Mouse (Mus musculus) forebrain, embryonic 15.5 days (tissue): ENCODE measurements around the gene Ppm1m. TPM values are rescaled to one million over a fixed set of nuclear protein-coding genes. Genes with fewer than 3 reads are reported as not detected.

Source experiments
- ATAC-seq: fragments of 200-750 bp; cut with Nextera tagmentation; replicated peaks from 2 replicates; pipeline ENCODE4 v1.8.0; 2017; ENCODE audit warnings: mild to moderate bottlenecking, moderate TSS enrichment, moderate library complexity
- H3K27ac ChIP-seq: fragments of 300-500 bp; sonication (generic); replicated peaks from 2 replicates; pipeline ENCODE4 v1.5.1; 2015; ENCODE audit warnings: mild to moderate bottlenecking, inconsistent platforms
- H3K27me3 ChIP-seq: fragments of 300-500 bp; sonication (generic); 2 replicates; pipeline ENCODE4 v1.6.1; 2015; ENCODE audit warnings: inconsistent platforms
- H3K36me3 ChIP-seq: fragments of 300-500 bp; sonication (generic); 2 replicates; pipeline ENCODE4 v1.6.1; 2015; ENCODE audit warnings: mild to moderate bottlenecking, inconsistent platforms
- H3K4me1 ChIP-seq: fragments of 300-500 bp; sonication (generic); 2 replicates; pipeline ENCODE4 v1.6.1; 2015; ENCODE audit warnings: inconsistent platforms
- H3K4me2 ChIP-seq: fragments of 300-500 bp; sonication (generic); replicated peaks from 2 replicates; pipeline ENCODE4 v1.6.1; 2015; ENCODE audit warnings: mild to moderate bottlenecking, inconsistent platforms
- H3K4me3 ChIP-seq: fragments of 300-500 bp; sonication (generic); 2 replicates; pipeline ENCODE4 v1.5.1; 2015; ENCODE audit warnings: mild to moderate bottlenecking, inconsistent platforms
- H3K9ac ChIP-seq: fragments of 300-500 bp; sonication (generic); replicated peaks from 2 replicates; pipeline ENCODE4 v1.6.1; 2015; ENCODE audit warnings: mild to moderate bottlenecking, inconsistent platforms
- H3K9me3 ChIP-seq: fragments of 300-500 bp; sonication (generic); 2 replicates; pipeline ENCODE4 v1.6.1; 2016; ENCODE audit warnings: inconsistent platforms
- WGBS: fragments of 180-500 bp; shearing (Covaris S2); methylation state at CpG from one replicate; pipeline ENCODE4 v1.1.7; 2015; ENCODE audit warnings: mixed read lengths; 5-methylcytosine and 5-hydroxymethylcytosine counted together
- polyA plus RNA-seq: library from polyadenylated mRNA; unstranded; fragments of >200 nt; fragmentation: Nextera tagmentation; extraction: Ambion mirVana; gene quantifications from 2 replicates; pipeline ENCODE4 v1.2.1, GENCODE M21; 2015

Ppm1m gene
- polyA plus RNA-seq, result 15.4 and 15.8 TPM in 2 replicates

DNA sequence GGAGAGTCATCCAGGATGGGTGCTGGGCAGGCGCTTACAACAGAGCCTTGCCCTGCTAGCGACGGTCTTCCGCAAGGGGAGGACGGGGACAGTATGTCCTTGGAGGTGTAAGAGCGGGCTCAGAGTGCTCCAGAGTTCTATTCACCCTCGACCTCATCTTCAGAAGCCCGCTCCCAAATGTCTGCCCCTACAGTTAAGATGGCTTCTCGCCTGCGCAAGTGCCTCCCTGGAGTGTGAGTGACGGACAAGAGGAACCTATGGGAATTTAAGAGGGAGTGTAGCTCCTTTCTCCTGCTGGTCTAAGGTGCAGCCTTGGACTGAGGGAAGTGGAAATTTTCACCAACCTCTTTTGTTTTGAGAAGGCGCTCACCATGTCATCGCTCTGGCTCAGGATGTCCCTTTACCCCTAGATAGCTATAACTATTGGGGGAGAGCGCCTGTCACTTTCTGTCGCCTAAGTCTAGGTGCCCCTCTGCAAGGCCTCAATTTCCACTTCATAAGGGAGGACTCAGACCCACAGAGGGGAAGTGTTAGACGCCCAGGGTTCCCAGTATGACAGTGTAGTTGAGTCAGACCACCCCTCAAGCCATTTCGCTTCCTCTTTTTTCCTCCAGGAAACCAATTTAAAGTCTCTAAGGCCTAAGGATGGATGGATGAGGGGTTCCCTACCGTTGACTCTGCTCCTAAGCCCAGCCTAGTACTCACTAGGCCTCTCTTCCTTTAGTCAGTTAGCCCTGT lies at the start of gene Ppm1m:
Ppm1m (minus strand) TSS at position 212 of the 738 bp plus-strand sequence.
- WGBS, result 42% methylated on average over 18 of the region's 18 CpGs
- H3K4me3 ChIP-seq, result peak within 1 kb of the TSS; percentile 50

DNA sequence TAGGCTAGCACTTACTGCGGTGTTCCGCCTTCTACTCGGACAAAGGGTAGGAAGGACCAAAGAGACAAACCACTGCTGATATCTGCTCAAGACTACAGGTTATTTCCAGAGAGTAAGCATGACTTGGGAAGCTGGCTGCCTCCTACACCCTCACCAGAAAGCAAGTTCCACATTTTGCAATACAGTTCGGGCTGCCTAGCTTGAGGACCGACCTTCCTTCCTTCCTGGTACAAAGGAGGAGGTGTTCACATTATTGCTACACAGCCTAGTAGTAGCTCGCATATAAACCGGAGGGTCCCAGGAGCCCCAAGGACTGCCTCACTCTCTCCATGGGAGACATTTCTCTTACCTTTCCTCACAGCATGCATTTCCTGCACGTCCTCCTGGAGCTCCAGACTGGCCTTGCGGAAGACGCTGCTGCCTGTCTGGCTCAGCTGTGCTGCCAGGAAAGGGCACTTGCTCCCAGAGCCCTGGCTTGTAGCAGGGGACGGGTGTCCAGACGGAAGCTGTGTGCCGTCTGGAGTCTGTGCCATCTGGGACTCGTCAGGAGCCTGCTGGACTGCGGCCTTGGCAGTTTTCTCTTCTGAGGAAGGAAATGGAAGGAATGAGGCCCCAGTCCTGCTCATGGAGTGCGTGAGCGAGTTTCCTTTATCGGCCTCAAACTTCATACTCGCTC lies 43.4 kb upstream of the Ppm1m start:
- WGBS, result 89% methylated on average over 19 of the region's 19 CpGs
- Histone ChIP-seq H3K27ac (no peak overlapping the region), H3K4me3 (no peak overlapping the region), H3K4me2 (no peak overlapping the region), H3K36me3 (peaks cover 49% of the 10 kb centered on the region), H3K27me3 (no peaks in the 10 kb centered on the region), H3K9ac (no peak overlapping the region), H3K4me1 (peaks cover 14% of the 10 kb centered on the region), H3K9me3 (no peaks in the 10 kb centered on the region)
- ATAC-seq, result no peak

More for the DNA sequence above, at the start of gene Ppm1m:
- no peaks in the 10 kb centered on the region for H3K36me3 ChIP-seq
- no peaks in the 10 kb centered on the region for H3K9me3 ChIP-seq
- H3K4me2 ChIP-seq, result peak within 1 kb of the TSS; percentile 63
- peaks cover 30% of the 10 kb centered on the region for H3K4me1 ChIP-seq
- ATAC-seq, result peak; percentile 10; the same call in 1 of the 2 replicates
- H3K9ac ChIP-seq, result peak within 1 kb of the TSS; percentile 51
- H3K27me3 ChIP-seq, result peaks cover 7% of the 10 kb centered on the region; the same call in 1 of the 2 replicates
- H3K27ac ChIP-seq, result no peak within 1 kb of the TSS

DNA sequence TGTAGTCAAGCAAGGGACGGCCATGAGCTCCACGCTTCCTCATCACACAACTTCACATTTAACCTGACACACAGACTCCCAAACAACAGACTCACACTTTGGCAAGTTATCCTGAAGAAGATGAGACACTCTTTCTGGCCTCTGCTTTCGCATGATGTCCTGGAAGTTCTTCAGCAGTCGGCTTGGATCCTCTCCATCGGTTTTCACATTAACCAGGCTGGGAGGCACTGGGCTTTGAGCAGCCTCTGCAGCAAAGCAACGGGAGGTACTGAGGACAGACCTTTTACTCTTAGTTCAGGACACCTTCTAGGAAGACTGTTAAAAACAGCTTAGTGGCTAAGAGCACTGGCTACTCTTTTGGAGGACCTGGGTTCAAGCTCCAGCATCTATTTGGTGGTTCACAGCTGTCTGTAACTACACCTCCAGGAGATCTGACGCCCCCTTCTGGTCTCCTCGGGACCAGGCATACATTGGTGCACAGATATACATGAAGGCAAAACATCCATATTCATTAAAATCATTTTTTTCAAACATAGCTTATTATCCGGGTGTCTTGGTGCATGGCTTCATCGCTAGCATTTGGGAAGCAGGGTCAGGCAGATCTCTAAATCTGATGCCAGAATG lies 42.1 kb upstream of the Ppm1m start:
- 93% methylated on average over 10 of the region's 10 CpGs for WGBS
- peaks cover 7% of the 10 kb centered on the region for H3K4me1 ChIP-seq
- ATAC-seq, result no peak
- peaks cover 62% of the 10 kb centered on the region for H3K36me3 ChIP-seq
- H3K4me3 ChIP-seq, result no peak overlapping the region
- H3K9me3 ChIP-seq, result no peaks in the 10 kb centered on the region
- no peak overlapping the region for H3K4me2 ChIP-seq
- H3K27me3 ChIP-seq, result no peaks in the 10 kb centered on the region
- H3K9ac ChIP-seq, result no peak overlapping the region
- no peak overlapping the region for H3K27ac ChIP-seq

DNA sequence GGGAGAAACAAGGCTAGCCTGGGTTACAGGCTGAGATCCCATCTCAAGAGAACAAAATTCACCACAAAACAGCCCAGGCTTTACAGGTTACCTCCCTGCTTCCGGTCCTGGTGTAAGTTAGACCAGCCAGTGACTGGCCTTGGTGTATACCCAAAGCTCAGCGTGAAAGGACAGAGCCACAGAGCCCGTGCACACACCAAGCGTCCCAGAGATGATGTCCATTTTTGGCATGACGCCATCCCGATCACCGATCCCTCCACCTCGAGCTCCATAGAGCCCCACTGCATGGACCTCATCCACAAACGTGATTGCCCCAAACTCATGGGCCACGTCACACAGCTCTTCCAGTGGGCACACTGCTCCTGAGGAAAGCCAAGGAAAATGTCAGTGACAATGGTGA lies 38.3 kb upstream of the Ppm1m start:
- H3K27me3 ChIP-seq, result no peaks in the 10 kb centered on the region
- 93% methylated on average over 10 of the region's 10 CpGs for WGBS
- no peak overlapping the region for H3K4me3 ChIP-seq
- no peaks in the 10 kb centered on the region for H3K4me1 ChIP-seq
- H3K4me2 ChIP-seq, result no peak overlapping the region
- no peak for ATAC-seq
- peaks cover 92% of the 10 kb centered on the region for H3K36me3 ChIP-seq
- H3K27ac ChIP-seq, result no peak overlapping the region
- no peaks in the 10 kb centered on the region for H3K9me3 ChIP-seq
- no peak overlapping the region for H3K9ac ChIP-seq

DNA sequence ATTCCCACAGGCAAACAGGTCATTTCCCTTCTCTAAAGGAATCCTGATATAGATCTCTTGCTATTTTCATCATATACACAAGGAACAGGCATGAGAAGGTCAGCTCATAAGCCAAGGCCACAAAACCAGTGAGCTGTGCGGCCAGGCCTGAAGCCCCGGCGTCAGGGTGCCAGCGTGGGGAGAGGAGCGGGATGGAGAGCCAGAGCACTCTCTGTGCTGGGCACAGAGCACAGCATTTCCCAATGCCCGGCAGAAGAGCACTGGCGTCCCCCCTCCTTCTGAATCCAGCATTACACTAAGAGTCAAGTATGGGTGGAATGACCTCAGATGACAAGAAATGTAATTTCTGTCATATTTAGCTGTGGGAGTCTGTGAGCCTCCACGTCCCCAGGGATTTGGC lies 37.9 kb upstream of the Ppm1m start:
- ATAC-seq, result no peak
- peaks cover 91% of the 10 kb centered on the region for H3K36me3 ChIP-seq
- no peak overlapping the region for H3K9ac ChIP-seq
- WGBS, result 89% methylated on average over 8 of the region's 8 CpGs
- no peak overlapping the region for H3K27ac ChIP-seq
- H3K4me3 ChIP-seq, result no peak overlapping the region
- no peaks in the 10 kb centered on the region for H3K4me1 ChIP-seq
- H3K9me3 ChIP-seq, result no peaks in the 10 kb centered on the region
- no peak overlapping the region for H3K4me2 ChIP-seq
- H3K27me3 ChIP-seq, result no peaks in the 10 kb centered on the region

DNA sequence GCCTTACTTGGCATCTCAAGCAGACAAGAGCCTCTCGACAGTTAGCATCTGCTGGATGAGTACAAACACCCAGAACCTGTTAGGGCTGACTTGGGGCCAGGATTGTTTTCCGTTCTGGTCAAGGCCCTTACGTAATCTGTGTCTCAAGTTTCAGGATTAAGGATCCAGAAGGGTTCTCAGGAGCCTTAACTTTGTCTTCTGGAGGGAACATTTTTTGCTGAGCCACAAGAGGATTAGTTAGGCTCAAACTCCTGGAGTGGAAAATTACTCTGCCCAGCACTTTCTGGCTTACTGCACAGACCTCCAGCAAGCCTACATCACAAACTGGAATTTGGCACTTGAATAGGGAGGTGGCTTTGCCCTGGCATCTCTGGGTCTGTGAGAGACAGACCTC lies 37.3 kb upstream of the Ppm1m start:
- Histone ChIP-seq H3K4me2 (no peak overlapping the region), H3K36me3 (peaks cover 85% of the 10 kb centered on the region), H3K27me3 (no peaks in the 10 kb centered on the region), H3K9ac (no peak overlapping the region), H3K9me3 (no peaks in the 10 kb centered on the region), H3K27ac (no peak overlapping the region), H3K4me1 (no peaks in the 10 kb centered on the region), H3K4me3 (no peak overlapping the region)
- ATAC-seq, result no peak
- WGBS, result 73% methylated on average over 3 of the region's 3 CpGs

DNA sequence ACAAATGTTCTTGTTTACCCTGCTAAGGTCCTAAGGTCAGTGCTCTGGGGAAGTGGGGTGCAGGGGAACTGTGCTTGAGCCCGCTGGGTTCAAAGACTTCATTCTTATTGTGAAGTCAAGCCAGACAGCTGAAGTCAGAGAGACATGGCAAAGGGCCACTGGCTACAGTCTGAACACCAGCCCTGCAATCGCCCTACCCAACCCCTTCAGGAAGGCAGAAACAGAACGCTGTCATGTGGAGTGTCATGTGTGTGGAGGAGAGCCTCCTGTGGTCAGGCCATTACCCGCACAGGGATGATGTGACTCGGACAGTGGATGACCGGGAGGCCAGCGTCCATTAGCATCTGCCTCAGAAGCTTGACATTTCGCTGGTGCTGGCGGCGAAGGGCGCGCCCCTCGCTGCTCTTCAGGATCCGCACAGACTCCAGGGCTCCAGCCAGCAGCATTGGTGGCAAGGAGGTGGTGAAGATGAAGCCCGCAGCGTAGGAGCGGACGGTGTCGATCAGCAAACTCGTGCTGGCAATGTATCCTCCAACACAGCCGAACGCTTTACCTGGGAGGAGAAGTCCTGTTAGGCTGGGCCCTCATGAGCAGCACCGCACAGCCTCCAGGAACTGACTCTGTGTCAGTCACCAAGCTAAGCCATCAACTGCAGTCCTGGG lies 36.7 kb upstream of the Ppm1m start:
- ATAC-seq, result no peak
- no peaks in the 10 kb centered on the region for H3K27me3 ChIP-seq
- no peak overlapping the region for H3K27ac ChIP-seq
- H3K36me3 ChIP-seq, result peaks cover 80% of the 10 kb centered on the region
- 91% methylated on average over 23 of the region's 23 CpGs for WGBS
- no peak overlapping the region for H3K9ac ChIP-seq
- no peaks in the 10 kb centered on the region for H3K4me1 ChIP-seq
- no peak overlapping the region for H3K4me3 ChIP-seq
- H3K9me3 ChIP-seq, result no peaks in the 10 kb centered on the region
- no peak overlapping the region for H3K4me2 ChIP-seq

DNA sequence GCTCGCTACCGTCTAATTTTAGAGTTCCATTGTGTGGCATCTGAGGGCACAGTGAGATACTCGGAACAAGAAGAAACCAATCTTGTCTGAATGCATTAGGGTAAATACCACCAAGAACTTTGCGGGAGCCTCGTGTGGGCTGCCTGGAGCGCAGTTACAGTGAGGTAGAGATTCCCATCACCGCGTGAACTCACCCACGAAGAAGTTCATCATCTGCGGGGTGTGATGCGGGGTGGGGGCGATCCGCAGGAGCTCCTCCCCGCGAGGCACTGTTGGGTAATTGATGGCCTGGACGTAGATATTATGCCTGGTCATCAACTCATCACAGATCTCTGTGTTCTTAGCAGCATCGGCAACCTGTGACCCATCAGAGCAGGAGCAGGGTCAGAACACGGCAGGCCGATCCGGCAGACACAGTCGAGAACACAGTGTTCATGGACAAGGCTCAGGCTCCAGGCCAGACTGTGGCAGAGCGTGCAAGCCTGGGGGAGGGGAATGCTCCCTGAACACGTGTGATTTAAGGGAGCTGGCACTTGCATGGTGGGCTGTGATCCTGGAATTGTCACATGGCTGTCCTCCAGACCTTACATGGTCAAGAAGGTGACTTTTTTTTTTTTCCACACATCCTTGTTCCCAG lies 35.8 kb upstream of the Ppm1m start:
- 91% methylated on average over 23 of the region's 23 CpGs for WGBS
- Histone ChIP-seq H3K9ac (no peak overlapping the region), H3K4me3 (no peak overlapping the region), H3K9me3 (no peaks in the 10 kb centered on the region), H3K4me1 (no peaks in the 10 kb centered on the region), H3K27me3 (no peaks in the 10 kb centered on the region), H3K36me3 (peaks cover 70% of the 10 kb centered on the region), H3K4me2 (no peak overlapping the region), H3K27ac (no peak overlapping the region)
- no peak for ATAC-seq

DNA sequence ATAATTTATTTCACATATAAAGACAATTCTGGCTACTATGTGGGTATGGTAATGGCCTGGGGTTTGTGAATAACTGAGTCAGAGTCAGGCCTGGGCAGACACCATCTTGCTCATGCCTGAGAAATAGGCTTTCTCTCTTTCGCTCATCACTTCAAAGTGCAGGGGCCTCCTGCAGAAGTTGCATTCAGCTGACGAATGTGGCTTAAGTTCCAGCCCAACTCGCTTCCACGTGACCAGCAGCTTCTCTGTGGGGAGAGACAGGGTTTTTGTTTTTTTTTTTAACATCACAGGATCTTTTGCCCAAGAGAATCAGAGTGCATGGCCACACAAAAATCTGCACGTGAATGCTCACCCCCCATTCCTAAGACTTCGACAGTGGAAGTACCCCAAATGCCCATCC lies 34.4 kb upstream of the Ppm1m start:
- WGBS, result 83% methylated on average over 6 of the region's 6 CpGs
- Histone ChIP-seq H3K36me3 (peaks cover 60% of the 10 kb centered on the region), H3K9ac (no peak overlapping the region)

DNA sequence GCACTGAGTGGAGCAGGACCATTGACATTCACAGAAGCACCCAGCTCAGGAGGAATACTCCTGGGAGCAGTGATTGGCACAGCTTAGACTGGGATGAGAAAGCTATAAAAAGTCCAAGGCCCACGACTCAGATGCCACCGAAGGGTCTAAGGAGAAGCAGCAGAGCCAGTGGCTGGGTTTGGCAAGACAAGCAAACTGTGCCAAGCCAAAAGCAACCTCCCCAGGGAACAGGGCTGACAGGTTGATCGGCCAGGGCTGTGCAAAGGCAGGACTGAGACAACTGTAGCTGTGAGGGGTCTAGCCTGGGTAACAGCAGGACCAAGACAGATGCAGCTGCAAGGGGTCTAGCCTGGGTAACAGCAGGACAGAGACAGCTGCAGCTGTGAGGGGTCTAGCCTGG lies 33.4 kb upstream of the Ppm1m start:
- H3K36me3 ChIP-seq, result peaks cover 50% of the 10 kb centered on the region
- H3K4me1 ChIP-seq, result no peaks in the 10 kb centered on the region
- 99% methylated on average over 3 of the region's 3 CpGs for WGBS

More for the DNA sequence above, 34.4 kb upstream of the Ppm1m start:
- H3K27me3 ChIP-seq, result no peaks in the 10 kb centered on the region
- H3K4me3 ChIP-seq, result no peak overlapping the region
- no peak for ATAC-seq
- no peak overlapping the region for H3K4me2 ChIP-seq
- H3K9me3 ChIP-seq, result no peaks in the 10 kb centered on the region
- no peak overlapping the region for H3K27ac ChIP-seq
- no peaks in the 10 kb centered on the region for H3K4me1 ChIP-seq

DNA sequence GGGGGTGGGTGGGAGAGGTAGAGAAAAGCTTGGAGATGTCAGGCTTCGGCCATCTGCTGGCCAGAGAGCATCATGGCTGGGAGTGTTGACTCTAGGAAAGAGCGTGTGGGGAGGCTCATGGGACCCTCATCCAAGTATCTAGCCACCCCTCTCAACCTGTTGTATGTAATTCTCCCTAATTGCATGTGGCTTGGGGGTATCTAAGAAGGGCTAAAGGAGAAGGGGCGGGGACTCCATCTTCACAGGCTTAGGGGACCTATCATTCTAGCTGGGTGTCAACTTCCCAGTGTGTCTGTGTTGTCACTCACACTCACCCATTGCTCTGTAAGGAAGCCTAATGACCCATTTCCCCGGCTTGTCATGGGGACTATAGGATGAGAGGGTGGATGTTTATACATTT lies 32.3 kb upstream of the Ppm1m start:
- no peak overlapping the region for H3K9ac ChIP-seq
- H3K4me2 ChIP-seq, result no peak overlapping the region
- ATAC-seq, result no peak
- H3K4me3 ChIP-seq, result no peak overlapping the region
- H3K36me3 ChIP-seq, result peaks cover 39% of the 10 kb centered on the region
- H3K27me3 ChIP-seq, result no peaks in the 10 kb centered on the region
- H3K4me1 ChIP-seq, result no peaks in the 10 kb centered on the region
- WGBS, result 90% methylated on average over 4 of the region's 4 CpGs
- H3K27ac ChIP-seq, result no peak overlapping the region
- H3K9me3 ChIP-seq, result no peaks in the 10 kb centered on the region

More for the DNA sequence above, 33.4 kb upstream of the Ppm1m start:
- Histone ChIP-seq H3K9ac (no peak overlapping the region), H3K27me3 (no peaks in the 10 kb centered on the region), H3K4me3 (no peak overlapping the region), H3K27ac (no peak overlapping the region), H3K4me2 (no peak overlapping the region), H3K9me3 (no peaks in the 10 kb centered on the region)
- no peak for ATAC-seq
